In genomic region chr3:16751764-16752485, GRCm38 (mm10) we compare ENCODE assay signal across 16 mouse cellular contexts.
"Had no signal": no experiment of that assay in that cellular context is flagged by ENCODE, and none has a peak within 500 bp of the region (broad histone marks: within the 10 kb centered on the region; RNA-seq: fewer than 3 reads in every experiment).

No protein-coding gene starts in this region.

- H3K4me1 ChIP-seq: megakaryocyte, embryonic 14.5 days; midbrain, embryonic 13.5 days; midbrain, embryonic 15.5 days; neural tube, embryonic 12.5 days had no signal

- H3K9me3 ChIP-seq: midbrain, embryonic 15.5 days had no signal

- H3K9ac ChIP-seq: lung, embryonic 14.5 days; midbrain, embryonic 13.5 days; midbrain, embryonic 15.5 days; neural tube, embryonic 12.5 days had no signal

- H3K27ac ChIP-seq: midbrain, embryonic 13.5 days; midbrain, embryonic 15.5 days; neural tube, embryonic 12.5 days had no signal

- H3K36me3 ChIP-seq: midbrain, embryonic 13.5 days; midbrain, embryonic 15.5 days; neural tube, embryonic 12.5 days had no signal

- DNase-seq: lung, adult 18-20 months; lung, embryonic 14.5 days; lung, postnatal 10 days; lung, postnatal 4 days; retina, postnatal 1 day; right cerebral cortex, adult 18-20 months; right cerebral cortex, postnatal 25 days; right cerebral cortex, postnatal 4 days; spleen, adult 18-20 months; thymus, adult 18-20 months; thymus, postnatal 14 days; thymus, postnatal 36 days had no signal

- ATAC-seq: midbrain, embryonic 13.5 days; midbrain, embryonic 15.5 days had no signal

- H3K4me3 ChIP-seq: megakaryocyte, embryonic 14.5 days; midbrain, embryonic 13.5 days; midbrain, embryonic 15.5 days; neural tube, embryonic 12.5 days had no signal
